Mouse (Mus musculus) myocyte (in vitro differentiated cells): ENCODE results near the gene Tfeb. TPM values are rescaled to one million over a fixed set of nuclear protein-coding genes. Genes with fewer than 3 reads are reported as not detected.

Experiments used
- H3K27me3 ChIP-seq: one replicate; pipeline ENCODE4 v1.6.1; 2011; ENCODE audit not compliant: control insufficient read depth, insufficient read depth, insufficient read length
- H3K36me3 ChIP-seq: one replicate; pipeline ENCODE4 v1.6.1; 2011; ENCODE audit not compliant: control insufficient read depth, insufficient read depth
- H3K4me2 ChIP-seq: one replicate; pipeline ENCODE4 v1.6.1; 2011; ENCODE audit warnings: low read depth, control low read depth
- H3K4me3 ChIP-seq: one replicate; pipeline ENCODE4 v1.5.1; 2011; ENCODE audit warnings: mild to moderate bottlenecking, control low read depth, moderate library complexity
- H3K79me2 ChIP-seq: one replicate; pipeline ENCODE4 v1.6.1; 2011; ENCODE audit not compliant: control insufficient read depth, insufficient read depth
- H3ac ChIP-seq: one replicate; pipeline ENCODE4 v1.6.1; 2011; ENCODE audit not compliant: control insufficient read depth, insufficient read length
- CEBPB ChIP-seq: IDR thresholded peaks from 2 replicates; pipeline ENCODE4 v1.6.1; 2011; ENCODE audit warnings: mild to moderate bottlenecking, moderate library complexity; ENCODE audit not compliant: poor library complexity, insufficient read depth, severe bottlenecking
- E2F4 ChIP-seq: IDR thresholded peaks from one replicate; pipeline ENCODE4 v1.6.1; 2011; ENCODE audit warnings: mild to moderate bottlenecking, control low read depth, moderate library complexity; ENCODE audit not compliant: insufficient read depth
- MAX ChIP-seq: IDR thresholded peaks from one replicate; pipeline ENCODE4 v1.6.1; 2011; ENCODE audit warnings: low read depth, mild to moderate bottlenecking, control low read depth
- MYOD1 ChIP-seq, 3 experiments: IDR thresholded peaks; one replicate each; pipeline ENCODE4 v1.6.1; 2011; ENCODE audit warnings: control low read depth in 2 of 3, low read depth in 2 of 3, mild to moderate bottlenecking in 2 of 3, moderate library complexity in 1 of 3; ENCODE audit not compliant: insufficient read length in 2 of 3, control insufficient read depth in 1 of 3
- MYOG ChIP-seq, 3 experiments: IDR thresholded peaks; one replicate each; pipeline ENCODE4 v1.6.1; 2011; ENCODE audit warnings: control low read depth in 2 of 3, low read depth in 2 of 3, mild to moderate bottlenecking in 2 of 3; ENCODE audit not compliant: insufficient read length in 2 of 3, control insufficient read depth in 1 of 3, insufficient read depth in 1 of 3
- POLR2A ChIP-seq: IDR thresholded peaks from one replicate; pipeline ENCODE4 v1.6.1; 2011; ENCODE audit warnings: low read depth, mild to moderate bottlenecking, control low read depth, moderate library complexity; ENCODE audit not compliant: insufficient read length
- POLR2AphosphoS2 ChIP-seq: IDR thresholded peaks from one replicate; pipeline ENCODE4 v1.6.1; 2011; ENCODE audit warnings: low read depth, control low read depth; ENCODE audit not compliant: insufficient read length
- REST ChIP-seq: IDR thresholded peaks from one replicate; pipeline ENCODE4 v1.6.1; 2011; ENCODE audit warnings: mild to moderate bottlenecking, control low read depth, moderate library complexity; ENCODE audit not compliant: insufficient read depth, insufficient read length
- SRF ChIP-seq: IDR thresholded peaks from one replicate; pipeline ENCODE4 v1.6.1; 2011; ENCODE audit warnings: low read depth; ENCODE audit not compliant: control insufficient read depth, insufficient read length
- TCF12 ChIP-seq: IDR thresholded peaks from one replicate; pipeline ENCODE4 v1.6.1; 2011; ENCODE audit warnings: mild to moderate bottlenecking, control low read depth; ENCODE audit not compliant: poor library complexity, insufficient read depth, severe bottlenecking
- TCF3 ChIP-seq: IDR thresholded peaks from one replicate; pipeline ENCODE4 v1.6.1; 2011; ENCODE audit warnings: low read depth, control low read depth; ENCODE audit not compliant: insufficient read length
- USF1 ChIP-seq: IDR thresholded peaks from one replicate; pipeline ENCODE4 v1.6.1; 2011; ENCODE audit warnings: low read depth, mild to moderate bottlenecking, control low read depth, moderate library complexity
- polyA plus RNA-seq: library from polyadenylated mRNA; unstranded; fragments of >200 nt; fragmentation: generic; extraction: Trizol; gene quantifications from one replicate; pipeline ENCODE4 v1.2.1, GENCODE M21; 2012; ENCODE audit warnings: missing spikeins

Gene Tfeb
- polyA plus RNA-seq, 1 experiment, result 16.5 TPM

DNA sequence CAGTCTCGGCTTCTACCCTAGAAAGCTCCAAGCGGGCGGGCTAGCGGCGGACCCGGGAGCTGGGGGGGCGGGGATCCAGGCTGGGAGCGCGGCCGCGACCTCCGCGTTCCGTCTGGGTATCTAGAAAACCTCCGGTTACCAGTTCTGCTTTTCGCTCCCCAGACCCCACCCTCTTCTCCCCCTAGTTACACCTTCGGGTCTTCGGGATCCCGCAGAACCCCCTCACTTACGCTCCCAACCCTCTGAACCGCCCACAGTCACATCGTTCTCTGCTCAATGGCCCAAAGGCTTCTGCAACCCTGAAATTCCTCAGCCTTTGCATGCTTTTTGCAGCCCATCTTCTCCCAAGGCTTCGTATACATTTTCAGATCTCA is 41.5 kb upstream of the Tfeb start:
- no peaks in the 10 kb centered on the region for H3K79me2 ChIP-seq
- H3K27me3 ChIP-seq, result no peaks in the 10 kb centered on the region
- H3K4me2 ChIP-seq, result peak overlapping the region; percentile 73
- no peaks in the 10 kb centered on the region for H3K36me3 ChIP-seq
- TF ChIP-seq POLR2A (no peak), MYOG (IDR thresholded peaks at IDR 0.05; ENCODE audit: control insufficient read depth in 1 of 3, insufficient read depth in 1 of 3, insufficient read length in 2 of 3, low read depth in 2 of 3) (no peak), E2F4 (no peak), REST (no peak), USF1 (no peak), MAX (no peak), CEBPB (no peak), MYOD1 (IDR thresholded peaks at IDR 0.05; ENCODE audit: control insufficient read depth in 1 of 3, insufficient read length in 2 of 3, low read depth in 2 of 3) (no peak), SRF (no peak), POLR2AphosphoS2 (no peak), TCF3 (no peak)
- peak overlapping the region; percentile 34 for H3K4me3 ChIP-seq
- peak overlapping the region; percentile 45 for H3ac ChIP-seq

- Histone ChIP-seq H3ac (no peak overlapping the region), H3K4me2 (no peak overlapping the region), H3K27me3 (no peaks in the 10 kb centered on the region), H3K4me3 (no peak overlapping the region), H3K36me3 (no peaks in the 10 kb centered on the region), H3K79me2 (no peaks in the 10 kb centered on the region)
- TF ChIP-seq TCF3 (no peak), TCF12 (no peak), E2F4 (no peak)
Measured at GRCm38 (mm10) chr17:47698156-47698555, 38.7 kb upstream of the Tfeb start.

GRCm38 (mm10) chr17:47699055-47699454 is 37.8 kb upstream of the Tfeb start:
- Histone ChIP-seq H3K36me3 (no peaks in the 10 kb centered on the region), H3K27me3 (no peaks in the 10 kb centered on the region), H3K4me2 (no peak overlapping the region), H3ac (no peak overlapping the region), H3K4me3 (no peak overlapping the region), H3K79me2 (no peaks in the 10 kb centered on the region)
- TF ChIP-seq TCF12, result no peak
- TF ChIP-seq MYOG (IDR thresholded peaks at IDR 0.05; ENCODE audit: control insufficient read depth in 1 of 3, insufficient read depth in 1 of 3, insufficient read length in 2 of 3, low read depth in 2 of 3), result no peak
- no peak for TF ChIP-seq POLR2AphosphoS2
- TF ChIP-seq CEBPB, result no peak
- no peak for TF ChIP-seq TCF3
- TF ChIP-seq MYOD1 (IDR thresholded peaks at IDR 0.05; ENCODE audit: control insufficient read depth in 1 of 3, insufficient read length in 2 of 3, low read depth in 2 of 3), result no peak
- no peak for TF ChIP-seq USF1
- no peak for TF ChIP-seq MAX
- no peak for TF ChIP-seq SRF
- TF ChIP-seq POLR2A, result no peak
- no peak for TF ChIP-seq REST
- TF ChIP-seq E2F4, result no peak

DNA sequence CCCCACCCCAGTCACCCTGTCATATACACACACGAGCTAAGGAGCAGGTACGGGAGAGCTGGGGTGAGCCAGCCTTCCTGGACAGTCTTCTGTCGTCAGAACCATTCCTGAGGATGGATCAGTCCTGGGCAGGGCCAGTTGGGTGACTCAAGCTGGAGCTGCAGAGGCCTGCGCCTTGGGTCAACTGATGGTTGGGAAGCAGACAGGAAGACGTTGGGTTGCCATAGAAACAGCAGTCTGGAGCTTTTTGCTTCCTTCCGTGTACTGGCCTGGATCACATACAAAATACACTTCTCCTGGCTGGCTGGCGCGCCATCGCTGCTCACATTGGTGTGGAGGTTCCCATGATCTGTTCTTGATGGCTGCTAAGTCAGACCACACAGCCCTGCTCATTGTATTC is 35.0 kb upstream of the Tfeb start:
- no peaks in the 10 kb centered on the region for H3K36me3 ChIP-seq
- H3ac ChIP-seq, result no peak overlapping the region
- H3K27me3 ChIP-seq, result no peaks in the 10 kb centered on the region
- no peak overlapping the region for H3K4me3 ChIP-seq
- no peak for TF ChIP-seq REST
- TF ChIP-seq E2F4, result no peak
- no peak for TF ChIP-seq POLR2AphosphoS2
- no peak for TF ChIP-seq USF1
- no peak for TF ChIP-seq POLR2A
- no peak for TF ChIP-seq SRF
- TF ChIP-seq MYOD1 (IDR thresholded peaks at IDR 0.05; ENCODE audit: control insufficient read depth in 1 of 3, insufficient read length in 2 of 3, low read depth in 2 of 3), result no peak
- TF ChIP-seq TCF12, result no peak
- no peak for TF ChIP-seq MYOG (IDR thresholded peaks at IDR 0.05; ENCODE audit: control insufficient read depth in 1 of 3, insufficient read depth in 1 of 3, insufficient read length in 2 of 3, low read depth in 2 of 3)
- no peak for TF ChIP-seq TCF3
- TF ChIP-seq CEBPB, result no peak
- no peaks in the 10 kb centered on the region for H3K79me2 ChIP-seq
- H3K4me2 ChIP-seq, result no peak overlapping the region

GRCm38 (mm10) chr17:47702548-47703345 is 34.1 kb upstream of the Tfeb start:
- H3K4me2 ChIP-seq, result no peak overlapping the region
- H3K36me3 ChIP-seq, result no peaks in the 10 kb centered on the region
- TF ChIP-seq SRF, result no peak
- no peak for TF ChIP-seq REST
- no peak for TF ChIP-seq TCF3
- TF ChIP-seq USF1, result no peak
- TF ChIP-seq POLR2A, result no peak
- no peak for TF ChIP-seq MAX
- TF ChIP-seq MYOG (IDR thresholded peaks at IDR 0.05; ENCODE audit: control insufficient read depth in 1 of 3, insufficient read depth in 1 of 3, insufficient read length in 2 of 3, low read depth in 2 of 3), result no peak
- no peak for TF ChIP-seq CEBPB
- no peak for TF ChIP-seq E2F4
- no peak for TF ChIP-seq POLR2AphosphoS2
- TF ChIP-seq MYOD1 (IDR thresholded peaks at IDR 0.05; ENCODE audit: control insufficient read depth in 1 of 3, insufficient read length in 2 of 3, low read depth in 2 of 3), result no peak
- no peak for TF ChIP-seq TCF12
- H3K4me3 ChIP-seq, result no peak overlapping the region
- H3K79me2 ChIP-seq, result no peaks in the 10 kb centered on the region
- H3K27me3 ChIP-seq, result peaks cover 8% of the 10 kb centered on the region
- H3ac ChIP-seq, result no peak overlapping the region
